9 mouse cellular contexts compared by ENCODE assay signal in genomic region chr11:34112781-34113380, GRCm38 (mm10). TPM values are rescaled to one million over a fixed set of nuclear protein-coding genes. Genes with fewer than 3 reads are reported as not detected.
DNase-seq lines count a peak whose midpoint lies in the region; ATAC-seq and TF ChIP-seq lines count a peak whose summit lies in the region.
"Had no signal": no experiment of that assay in that cellular context is flagged by ENCODE, and none has a peak within 500 bp of the region (broad histone marks: within the 10 kb centered on the region; RNA-seq: fewer than 3 reads in every experiment).

No protein-coding gene starts in this region.

- H3K9me3 ChIP-seq in lung, embryonic 16.5 days (ENCODE audit: control insufficient read depth, low read length), result no peaks in the 10 kb centered on the region
- H3K9me3 ChIP-seq in neural tube, embryonic 13.5 days, result no peaks in the 10 kb centered on the region
- H3K9me3 ChIP-seq: heart, embryonic 12.5 days had no signal

- no peak overlapping the region for H3K4me2 ChIP-seq in lung, embryonic 16.5 days (ENCODE audit: low read depth, low read length)
- no peak overlapping the region for H3K4me2 ChIP-seq in neural tube, embryonic 13.5 days
- H3K4me2 ChIP-seq: heart, embryonic 12.5 days had no signal

- peak; percentile 30 for TF ChIP-seq CTCF in layer of hippocampus, adult 2 months (conservative IDR thresholded peaks at IDR 0.05)

- H3K36me3 ChIP-seq in lung, embryonic 16.5 days (ENCODE audit: control insufficient read depth, insufficient read depth, low read length), result no peaks in the 10 kb centered on the region
- no peaks in the 10 kb centered on the region for H3K36me3 ChIP-seq in neural tube, embryonic 13.5 days
- H3K36me3 ChIP-seq: heart, embryonic 12.5 days had no signal

- H3K4me1 ChIP-seq in lung, embryonic 16.5 days (replicated peaks; ENCODE audit: control insufficient read depth, insufficient read depth, low read length), result no peaks in the 10 kb centered on the region
- H3K4me1 ChIP-seq in neural tube, embryonic 13.5 days (replicated peaks), result peaks cover 30% of the 10 kb centered on the region

- H3K27me3 ChIP-seq in lung, embryonic 16.5 days (ENCODE audit: control insufficient read depth, insufficient read depth, low read depth, low read length), result no peaks in the 10 kb centered on the region
- no peaks in the 10 kb centered on the region for H3K27me3 ChIP-seq in neural tube, embryonic 13.5 days
- H3K27me3 ChIP-seq: heart, embryonic 12.5 days had no signal

- H3K4me3 ChIP-seq in lung, embryonic 16.5 days (ENCODE audit: low read length), result no peak overlapping the region
- H3K4me3 ChIP-seq in layer of hippocampus, adult 2 months, result no peak overlapping the region
- H3K4me3 ChIP-seq in neural tube, embryonic 13.5 days, result no peak overlapping the region
- H3K4me3 ChIP-seq: heart, embryonic 12.5 days had no signal

- H3K9ac ChIP-seq in lung, embryonic 16.5 days (ENCODE audit: low read length), result no peak overlapping the region
- H3K9ac ChIP-seq in neural tube, embryonic 13.5 days, result no peak overlapping the region
- H3K9ac ChIP-seq: heart, embryonic 12.5 days had no signal

- 63% methylated on average over 4 of the region's 4 CpGs for WGBS in lung, embryonic 16.5 days
- 7% methylated on average over 4 of the region's 4 CpGs for WGBS in neural tube, embryonic 13.5 days

- ATAC-seq in lung, embryonic 16.5 days (ENCODE audit: low read depth), result peak; percentile 36; the same call in 1 of the 2 replicates
- ATAC-seq in neural tube, embryonic 13.5 days (ENCODE audit: low read depth), result peak; percentile 93

- no peak for DNase-seq in lung, postnatal 4 days
- DNase-seq in embryo, embryonic 11.5 days (ENCODE audit: low read depth, low spot score), result peak; percentile 7
- DNase-seq in layer of hippocampus, adult 2 months (ENCODE audit: low spot score in 2 of 2), result peak; percentile 31 to 39
- no peak for DNase-seq in urinary bladder, postnatal 25 days (ENCODE audit: low spot score)
- no peak for DNase-seq in spleen, adult 18-20 months
- no peak for DNase-seq in adrenal gland, postnatal 10 days

- no peak overlapping the region for H3K27ac ChIP-seq in lung, embryonic 16.5 days (ENCODE audit: low read length)
- H3K27ac ChIP-seq in layer of hippocampus, adult 2 months, result peak overlapping the region; percentile 67; the same call in 1 of the 2 replicates
- H3K27ac ChIP-seq in neural tube, embryonic 13.5 days (replicated peaks), result peak overlapping the region; percentile 70

RNA-seq across cellular contexts. Expression of gene 4930469K13Rik, which starts 14.5 kb away (rescaled TPM):
- polyA plus RNA-seq in lung, embryonic 16.5 days (2015; fragmentation: Nextera tagmentation; extraction: Ambion mirVana), result not detected in 2 replicates
- not detected for total RNA-seq in layer of hippocampus, adult 2 months (2021)
- 30.1 and 30.9 TPM in 2 replicates for polyA plus RNA-seq in neural tube, embryonic 13.5 days (2015; fragmentation: Nextera tagmentation; extraction: Ambion mirVana)
- not detected for total RNA-seq in adrenal gland, postnatal 10 days (2021)
- polyA plus RNA-seq: heart, embryonic 12.5 days had no signal

Comparison
In these comparisons a context has a peak if more than half of its experiments do, and no peak if none do; other contexts are left out.
1. DNase-seq: peak in embryo, embryonic 11.5 days (single experiment) and layer of hippocampus, adult 2 months (2 of 2); none in lung, postnatal 4 days (0 of 2), urinary bladder, postnatal 25 days (single experiment), spleen, adult 18-20 months (0 of 2) and adrenal gland, postnatal 10 days (single experiment).